Mouse (Mus musculus): Measurements from ENCODE around the gene Casp4.

Gene Casp4

DNA sequence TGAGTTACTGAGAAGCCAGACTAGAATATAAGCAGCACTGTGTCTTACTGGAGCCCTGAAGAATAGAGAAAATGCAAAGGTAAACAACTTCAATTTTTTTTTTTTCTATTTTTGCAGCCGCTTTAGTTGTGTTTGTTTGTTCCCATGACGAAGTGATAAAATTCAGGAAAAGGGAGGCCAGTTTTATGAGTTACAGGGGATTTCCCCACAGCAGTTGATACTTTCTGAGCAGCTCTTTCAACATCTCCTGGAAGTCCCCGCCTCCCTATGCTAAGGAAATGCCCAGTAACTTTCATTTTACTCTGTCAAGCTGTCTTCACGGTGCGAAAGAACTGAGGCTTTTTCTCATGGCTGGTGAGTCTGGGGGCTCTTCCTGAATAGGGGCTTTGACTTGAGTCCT, at the start of gene Casp4:
TSS of gene Casp4 (plus strand) at position 268 of the 400 bp plus-strand sequence.
- DNase-seq = no peak

DNA sequence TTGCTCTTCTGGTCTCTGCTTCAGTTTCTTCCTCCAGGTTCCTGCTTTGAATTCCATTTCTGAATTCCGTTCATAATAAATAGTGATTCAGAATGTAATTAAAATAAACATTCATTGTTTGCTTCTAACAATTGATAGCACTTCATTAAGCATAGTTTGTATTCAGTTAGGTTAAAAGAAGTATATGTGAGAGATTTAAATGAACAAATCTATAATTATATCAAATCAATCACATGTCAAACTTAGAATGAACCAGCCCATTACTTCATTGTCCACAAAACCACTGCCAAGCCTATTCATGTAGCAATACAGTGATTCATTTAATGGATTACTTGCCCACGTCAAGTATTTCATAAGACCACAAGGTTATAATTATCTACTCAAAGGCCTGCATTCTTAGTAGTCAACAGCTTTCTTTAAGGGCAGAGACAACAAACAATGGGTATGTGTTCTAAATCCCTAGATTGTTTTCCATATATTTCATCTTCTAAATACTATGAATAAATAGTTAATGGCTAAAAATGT, 44.6 kb upstream of the Casp4 start:
- no peak for DNase-seq

DNA sequence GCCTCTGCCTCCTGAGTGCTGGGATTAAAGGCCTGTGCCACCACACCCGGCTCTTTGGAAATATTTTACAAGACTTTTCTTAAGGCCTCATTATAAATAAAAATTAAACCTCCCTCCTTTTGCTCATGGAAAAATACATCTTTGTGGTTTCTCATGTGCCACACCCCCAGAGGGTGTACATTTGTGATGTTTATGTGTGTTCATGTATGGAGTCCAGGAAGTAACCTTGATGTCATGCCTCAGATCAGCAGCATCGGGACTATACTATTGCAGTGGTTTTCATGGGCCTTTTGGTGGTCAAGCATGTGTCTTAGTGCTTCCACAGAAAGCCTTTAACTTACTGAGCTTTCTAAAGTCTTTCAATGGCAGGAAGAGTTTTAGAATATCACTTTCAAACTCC, 38.4 kb upstream of the Casp4 start:
- DNase-seq = no peak

DNA sequence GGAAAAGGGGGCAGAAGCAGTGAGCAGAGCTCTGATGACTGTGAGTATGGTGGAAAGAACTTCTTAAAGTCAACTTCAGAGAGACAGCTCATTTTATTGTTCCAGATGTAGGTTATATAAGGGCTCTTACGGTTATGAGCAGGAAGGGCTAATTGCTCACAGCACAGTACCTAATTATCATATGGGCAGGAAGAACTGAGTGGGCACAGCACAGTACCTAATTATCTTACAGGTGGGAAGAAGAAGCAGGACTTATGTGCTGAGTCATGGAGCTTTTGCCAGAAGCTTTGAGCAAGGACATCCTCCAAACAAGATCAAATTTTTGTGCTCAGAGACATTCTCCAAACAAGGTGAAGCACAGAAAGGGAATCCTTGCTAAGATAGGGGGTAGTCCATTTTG, 37.7 kb upstream of the Casp4 start:
- no peak for DNase-seq

GRCm38 (mm10) chr9:5271334-5271845, 37.2 kb upstream of the Casp4 start:
- no peak for DNase-seq

- DNase-seq = no peak
These were observed 22.6 kb upstream of the Casp4 start for GRCm38 (mm10) chr9:5286071-5286470.

DNA sequence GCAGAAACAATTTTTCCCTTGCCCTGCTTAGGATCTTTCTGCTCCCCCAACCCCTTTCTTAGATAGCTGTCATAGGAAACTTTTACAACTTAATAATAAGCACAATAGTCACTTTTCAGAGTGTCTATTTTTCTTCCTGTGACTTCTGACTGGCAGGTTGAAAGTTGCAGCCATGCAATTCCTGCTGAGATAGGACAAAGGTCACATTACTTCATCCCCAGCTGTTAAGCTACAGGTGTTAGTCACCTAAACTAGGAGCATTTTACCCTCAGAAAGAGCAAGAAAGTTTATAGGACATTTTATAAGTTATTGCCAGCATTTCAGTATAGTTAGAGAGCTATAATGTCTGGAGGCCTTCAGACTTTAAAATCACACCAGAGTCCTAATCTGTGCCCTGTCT, 22.0 kb upstream of the Casp4 start:
- DNase-seq = no peak

- DNase-seq = no peak
These were observed 12.0 kb upstream of the Casp4 start for GRCm38 (mm10) chr9:5296354-5297237.

GRCm38 (mm10) chr9:5298329-5299131, 10.1 kb upstream of the Casp4 start, which contains the start of gene Casp1:
Casp1 (plus strand) TSS chr9:5298517.
- DNase-seq = no peak

DNA sequence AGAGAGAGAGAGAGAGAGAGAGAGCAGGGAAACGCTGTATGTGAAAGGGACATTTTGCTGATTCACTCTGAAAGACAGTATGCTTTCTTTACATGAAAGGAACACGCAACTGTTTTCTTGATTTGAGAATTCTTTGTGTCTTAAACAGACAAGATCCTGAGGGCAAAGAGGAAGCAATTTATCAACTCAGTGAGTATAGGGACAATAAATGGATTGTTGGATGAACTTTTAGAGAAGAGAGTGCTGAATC, 9.6 kb upstream of the Casp4 start:
- DNase-seq = no peak

- no peak for DNase-seq
These were observed 1.5 kb downstream of the Casp4 start for GRCm38 (mm10) chr9:5310112-5310511.

DNA sequence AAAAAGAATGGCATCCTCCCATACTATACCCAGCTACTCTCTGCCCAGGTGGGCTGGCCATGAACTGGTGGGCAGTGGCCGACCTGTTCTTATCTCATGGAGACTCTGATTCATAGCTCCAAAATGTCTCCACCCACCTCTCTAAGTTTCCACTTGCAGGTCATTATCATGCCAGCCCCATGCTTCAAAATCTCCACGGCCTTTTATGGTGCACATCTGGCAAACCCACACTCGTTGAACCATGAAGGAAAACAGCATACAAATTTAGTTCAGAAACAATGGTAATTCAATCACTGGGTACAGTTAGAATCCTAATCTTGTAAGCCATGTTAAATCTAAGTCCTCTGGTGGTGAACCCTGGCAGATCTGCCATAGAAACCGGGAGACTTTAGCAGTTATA, 2.8 kb downstream of the Casp4 start:
- no peak for DNase-seq

- no peak for DNase-seq
These were observed 19.6 kb downstream of the Casp4 start for GRCm38 (mm10) chr9:5328204-5328603.

GRCm38 (mm10) chr9:5332441-5332840, 23.8 kb downstream of the Casp4 start:
- no peak for DNase-seq

- DNase-seq = no peak
These were observed 24.8 kb downstream of the Casp4 start for GRCm38 (mm10) chr9:5333422-5333821.

DNA sequence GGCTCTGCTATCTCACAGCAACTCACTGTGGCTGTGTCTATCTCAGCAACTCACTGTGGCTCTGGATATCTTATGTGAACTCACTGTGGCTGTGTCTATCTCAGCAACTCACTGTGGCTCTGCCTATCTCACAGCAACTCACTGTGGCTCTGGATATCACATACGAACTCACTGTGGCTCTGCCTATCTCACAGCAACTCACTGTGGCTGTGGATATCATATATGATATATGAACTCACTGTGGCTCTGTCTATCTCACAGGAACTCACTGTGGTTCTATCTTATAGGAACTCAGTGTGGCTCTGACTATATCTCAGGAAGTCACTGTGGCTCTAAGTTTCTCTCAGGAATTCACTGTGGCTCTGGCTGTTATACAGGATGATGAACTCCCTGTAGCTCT, 34.5 kb downstream of the Casp4 start:
- no peak for DNase-seq

GRCm38 (mm10) chr9:5344090-5344489, 35.5 kb downstream of the Casp4 start:
- DNase-seq = no peak

DNA sequence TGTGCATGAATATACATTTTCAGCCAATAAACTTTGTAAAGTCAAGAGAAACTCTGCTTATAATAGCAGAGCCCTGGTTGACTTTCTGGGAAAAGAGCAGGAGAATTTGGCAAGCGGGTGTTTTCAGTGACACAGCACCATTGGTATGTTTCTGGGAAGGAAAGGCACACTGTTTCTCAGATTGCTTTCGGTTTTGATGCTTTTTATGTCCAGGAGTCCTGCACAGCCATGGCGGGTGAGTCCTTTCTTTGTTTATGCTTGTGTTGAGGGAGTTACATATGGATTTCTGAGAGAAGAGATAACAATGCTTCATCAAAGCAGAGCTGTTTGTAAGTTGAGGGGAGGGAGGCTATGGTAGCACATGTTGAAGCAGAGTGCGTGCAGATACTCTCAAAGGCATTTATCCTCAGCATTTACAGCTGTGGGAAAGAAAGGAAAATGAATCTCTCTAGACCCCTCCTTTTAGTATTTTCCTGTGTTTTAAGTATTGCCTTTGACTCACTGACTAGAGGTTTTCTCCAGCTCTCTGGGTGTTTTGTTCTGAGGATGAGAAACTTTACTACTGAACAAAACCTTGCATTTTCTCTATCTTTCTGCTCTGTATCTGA, 36.8 kb downstream of the Casp4 start, which contains the start of gene Casp12:
TSS of gene Casp12 (plus strand) at position 140 of the 608 bp plus-strand sequence.
- DNase-seq = no peak

DNA sequence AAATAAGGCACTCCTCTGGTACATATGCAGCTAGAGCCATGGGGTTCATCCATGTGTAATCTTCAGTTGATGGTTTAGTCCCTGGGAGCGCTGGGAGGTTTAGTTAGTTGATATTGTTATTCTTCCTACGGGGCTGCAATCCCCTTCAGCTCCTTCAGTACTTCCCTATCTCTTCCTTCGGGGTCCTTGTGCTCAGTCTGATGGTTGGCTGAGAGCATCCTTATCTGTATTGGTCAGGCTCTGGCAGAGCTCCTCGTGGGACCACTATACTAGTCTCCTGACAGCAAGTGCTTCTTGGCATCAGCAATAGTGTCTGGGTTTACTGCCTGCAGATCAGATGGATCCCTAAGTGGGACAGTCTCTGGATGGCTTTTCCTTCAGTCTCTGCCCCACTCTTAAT, 38.8 kb downstream of the Casp4 start:
- DNase-seq = no peak

GRCm38 (mm10) chr9:5353673-5354072, 45.0 kb downstream of the Casp4 start:
- DNase-seq = no peak

DNA sequence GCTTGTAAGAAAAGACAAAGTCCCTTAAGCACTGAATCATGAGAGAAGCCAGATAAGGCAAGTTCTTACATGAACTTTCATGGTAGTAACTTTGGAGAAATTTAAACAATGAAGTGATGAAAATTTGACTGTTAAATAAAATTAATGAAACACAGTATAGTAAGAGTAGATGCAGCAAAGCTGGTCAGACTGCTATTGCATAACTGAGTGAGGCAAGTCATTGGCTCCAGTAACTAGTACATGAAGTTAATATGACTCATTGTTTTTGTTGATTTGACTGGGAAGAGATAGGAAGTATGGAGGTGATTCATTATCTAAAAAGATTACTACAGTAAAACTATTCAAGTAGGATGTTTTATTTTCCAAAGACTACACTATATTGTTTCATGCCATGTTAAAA, 48.2 kb downstream of the Casp4 start:
- DNase-seq = no peak

All from thymus, postnatal 25 days (tissue).